9 mouse cellular contexts compared by ENCODE assay signal in genomic region chr9:121671300-121671699, GRCm38 (mm10). TPM values are rescaled to one million over a fixed set of nuclear protein-coding genes. Genes with fewer than 3 reads are reported as not detected.
DNase-seq lines count a peak whose midpoint lies in the region; ATAC-seq lines count a peak whose summit lies in the region.
"Had no signal": no experiment of that assay in that cellular context is flagged by ENCODE, and none has a peak within 500 bp of the region (broad histone marks: within the 10 kb centered on the region; RNA-seq: fewer than 3 reads in every experiment).

No protein-coding gene starts in this region.

- peak; percentile 61 for DNase-seq in forebrain, embryonic 10.5 days (ENCODE audit: extremely low spot score, low spot score)
- DNase-seq in right cerebral cortex, adult 18-20 months, result peak; percentile 40
- DNase-seq in right cerebral cortex, postnatal 10 days (ENCODE audit: low spot score in 2 of 2), result no peak
- peak; percentile 63 to 68 for DNase-seq in cerebellum, adult 18-20 months
- peak; percentile 50 to 58 for DNase-seq in heart, postnatal 36 days
- peak; percentile 80 for DNase-seq in lung, postnatal 10 days
- DNase-seq in thymus, postnatal 25 days, result peak; percentile 54

- H3K27me3 ChIP-seq in forebrain, embryonic 10.5 days (ENCODE audit: poor library complexity, severe bottlenecking), result peaks cover 49% of the 10 kb centered on the region
- H3K27me3 ChIP-seq in forebrain, embryonic 12.5 days, result peaks cover 36% of the 10 kb centered on the region

- no peaks in the 10 kb centered on the region for H3K36me3 ChIP-seq in forebrain, embryonic 10.5 days (replicated peaks)
- no peaks in the 10 kb centered on the region for H3K36me3 ChIP-seq in forebrain, embryonic 12.5 days (replicated peaks)
- H3K36me3 ChIP-seq: stomach, embryonic 15.5 days had no signal

- no peaks in the 10 kb centered on the region for H3K9me3 ChIP-seq in forebrain, embryonic 10.5 days
- H3K9me3 ChIP-seq in forebrain, embryonic 12.5 days, result no peaks in the 10 kb centered on the region
- H3K9me3 ChIP-seq: stomach, embryonic 15.5 days had no signal

- intact Hi-C loops in heart, postnatal 36 days (cut with DNase I), result no loop called here

- ATAC-seq in forebrain, embryonic 12.5 days (ENCODE audit: low FRiP score), result no peak

- no peak overlapping the region for H3K4me3 ChIP-seq in forebrain, embryonic 10.5 days
- H3K4me3 ChIP-seq in forebrain, embryonic 12.5 days (replicated peaks), result no peak overlapping the region
- H3K4me3 ChIP-seq: stomach, embryonic 15.5 days had no signal

- no peak overlapping the region for H3K4me2 ChIP-seq in forebrain, embryonic 12.5 days
- H3K4me2 ChIP-seq: stomach, embryonic 15.5 days had no signal

- peaks cover 28% of the 10 kb centered on the region for H3K4me1 ChIP-seq in forebrain, embryonic 10.5 days
- peaks cover 29% of the 10 kb centered on the region for H3K4me1 ChIP-seq in forebrain, embryonic 12.5 days

- WGBS in forebrain, embryonic 10.5 days, result 16% methylated on average over 7 of the region's 7 CpGs
- 19% methylated on average over 7 of the region's 7 CpGs for WGBS in forebrain, embryonic 12.5 days

- no peak overlapping the region for H3K9ac ChIP-seq in forebrain, embryonic 12.5 days
- H3K9ac ChIP-seq: stomach, embryonic 15.5 days had no signal

- H3K27ac ChIP-seq in forebrain, embryonic 10.5 days, result no peak overlapping the region
- no peak overlapping the region for H3K27ac ChIP-seq in forebrain, embryonic 12.5 days
- H3K27ac ChIP-seq: stomach, embryonic 15.5 days had no signal

RNA-seq across cellular contexts. Expression of gene Vipr1, which starts 28.8 kb away (rescaled TPM):
- 0.27 and 0.33 TPM in 2 replicates for polyA plus RNA-seq in forebrain, embryonic 10.5 days (2016; fragmentation: Nextera tagmentation; extraction: Ambion mirVana)
- polyA plus RNA-seq in forebrain, embryonic 12.5 days (2016; fragmentation: Nextera tagmentation; extraction: Ambion mirVana), result 0.50 and 1.7 TPM in 2 replicates
- total RNA-seq in heart, postnatal 36 days (2021), result 1 to 10 TPM; 1.1 to 3.9 TPM

RNA-seq across cellular contexts. Expression of gene Lyzl4, which starts 29.4 kb away (rescaled TPM):
- not detected in 2 replicates for polyA plus RNA-seq in forebrain, embryonic 10.5 days (2016; fragmentation: Nextera tagmentation; extraction: Ambion mirVana)
- not detected in 2 replicates for polyA plus RNA-seq in forebrain, embryonic 12.5 days (2016; fragmentation: Nextera tagmentation; extraction: Ambion mirVana)
- total RNA-seq in heart, postnatal 36 days (2021), result not detected

RNA-seq across cellular contexts. Expression of gene Sec22c, which starts 34.0 kb away (rescaled TPM):
- polyA plus RNA-seq in forebrain, embryonic 10.5 days (2016; fragmentation: Nextera tagmentation; extraction: Ambion mirVana), result 15.3 and 18.6 TPM in 2 replicates
- polyA plus RNA-seq in forebrain, embryonic 12.5 days (2016; fragmentation: Nextera tagmentation; extraction: Ambion mirVana), result 24.5 and 29.3 TPM in 2 replicates
- total RNA-seq in heart, postnatal 36 days (2021), result 1 to 10 TPM; 5.5 to 6.1 TPM

RNA-seq across cellular contexts. Expression of gene Ss18l2, which starts 38.8 kb away (rescaled TPM):
- polyA plus RNA-seq in forebrain, embryonic 10.5 days (2016; fragmentation: Nextera tagmentation; extraction: Ambion mirVana), result 85.3 and 87.5 TPM in 2 replicates
- 97.5 and 104 TPM in 2 replicates for polyA plus RNA-seq in forebrain, embryonic 12.5 days (2016; fragmentation: Nextera tagmentation; extraction: Ambion mirVana)
- 100 to 1,000 TPM; 125 to 135 TPM for total RNA-seq in heart, postnatal 36 days (2021)

RNA-seq across cellular contexts. Expression of gene Nktr, which starts 47.7 kb away (rescaled TPM):
- 52.9 and 60.5 TPM in 2 replicates for polyA plus RNA-seq in forebrain, embryonic 10.5 days (2016; fragmentation: Nextera tagmentation; extraction: Ambion mirVana)
- 75.7 and 78.2 TPM in 2 replicates for polyA plus RNA-seq in forebrain, embryonic 12.5 days (2016; fragmentation: Nextera tagmentation; extraction: Ambion mirVana)
- total RNA-seq in heart, postnatal 36 days (2021), result 10 to 100 TPM; 33.0 to 33.7 TPM

Comparison
In these comparisons a context has a peak if more than half of its experiments do, and no peak if none do; other contexts are left out.
1. DNase-seq: peak in forebrain, embryonic 10.5 days (single experiment), right cerebral cortex, adult 18-20 months (single experiment), cerebellum, adult 18-20 months (2 of 2), heart, postnatal 36 days (2 of 2), lung, postnatal 10 days (single experiment) and thymus, postnatal 25 days (single experiment); none in right cerebral cortex, postnatal 10 days (0 of 2).